In the genomic region with DNA sequence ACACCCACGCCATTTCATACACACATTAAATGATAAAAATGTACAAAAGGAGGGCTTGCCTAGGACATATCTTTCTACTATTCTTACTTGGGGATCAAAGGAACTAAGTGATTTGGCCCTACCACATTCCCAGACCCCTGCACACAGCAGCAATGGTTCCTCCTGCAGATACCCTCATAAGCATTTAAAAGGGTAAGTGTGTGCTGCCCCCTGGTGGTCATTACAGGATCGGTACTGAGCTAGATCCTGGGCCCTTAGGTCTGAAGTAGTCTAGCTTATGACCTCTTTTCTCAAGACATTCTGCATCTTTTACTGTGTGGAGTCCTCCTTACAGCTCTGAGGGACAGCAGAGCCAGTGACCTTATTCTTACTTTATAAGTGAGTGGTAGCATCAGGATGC, we compare ENCODE assay signal across 8 mouse cellular contexts. TPM values are rescaled to one million over a fixed set of nuclear protein-coding genes. Genes with fewer than 3 reads are reported as not detected.
DNase-seq lines count a peak whose midpoint lies in the region; ATAC-seq lines count a peak whose summit lies in the region.
"Had no signal": no experiment of that assay in that cellular context is flagged by ENCODE, and none has a peak within 500 bp of the region (broad histone marks: within the 10 kb centered on the region; RNA-seq: fewer than 3 reads in every experiment).

No protein-coding gene starts in this region.

- peak; percentile 42 for DNase-seq in MEL-GATA-1-ER (ENCODE audit: extremely low read depth, low read depth)
- DNase-seq in adrenal gland, postnatal 14 days, result peak; percentile 83
- peak; percentile 60 for DNase-seq in embryo, embryonic 9.5 days (ENCODE audit: extremely low spot score)
- peak; percentile 73 for DNase-seq in layer of hippocampus, adult 9-11 months
- peak; percentile 76 for DNase-seq in lung, postnatal 10 days
- peak; percentile 62 for DNase-seq in skeletal muscle tissue, adult 2 months (ENCODE audit: low read depth, low spot score)

- H3K9me3 ChIP-seq in heart, embryonic 11.5 days (replicated peaks; ENCODE audit: control insufficient read depth, low read length), result no peaks in the 10 kb centered on the region
- H3K9me3 ChIP-seq: liver, embryonic 15.5 days had no signal

- 0 out of 2 replicates have a peak, but pooled peaks have one; percentile 39 for ATAC-seq in heart, embryonic 11.5 days (replicated peaks; ENCODE audit: insufficient number of reproducible peaks, low FRiP score, low TSS enrichment)

- WGBS in heart, embryonic 11.5 days (ENCODE audit: insufficient replicate concordance), result 40% methylated on average over 2 of the region's 2 CpGs

- no peaks in the 10 kb centered on the region for H3K36me3 ChIP-seq in heart, embryonic 11.5 days (ENCODE audit: control insufficient read depth, insufficient read depth, low read length)
- H3K36me3 ChIP-seq: liver, embryonic 15.5 days had no signal

- H3K4me2 ChIP-seq in heart, embryonic 11.5 days, result no peak overlapping the region
- H3K4me2 ChIP-seq: liver, embryonic 15.5 days had no signal

- H3K27ac ChIP-seq in heart, embryonic 11.5 days (ENCODE audit: low read depth, low read length), result no peak overlapping the region
- H3K27ac ChIP-seq: liver, embryonic 15.5 days had no signal

- H3K4me3 ChIP-seq in heart, embryonic 11.5 days (ENCODE audit: low read depth, low read length), result no peak overlapping the region
- H3K4me3 ChIP-seq: liver, embryonic 15.5 days had no signal

- H3K4me1 ChIP-seq in heart, embryonic 11.5 days (ENCODE audit: control insufficient read depth, insufficient read depth, low read length), result no peaks in the 10 kb centered on the region
- H3K4me1 ChIP-seq: liver, embryonic 15.5 days had no signal

- no peak overlapping the region for H3K9ac ChIP-seq in heart, embryonic 11.5 days (ENCODE audit: low read depth, low read length)
- H3K9ac ChIP-seq: liver, embryonic 15.5 days had no signal

- 0 out of 2 replicates have a peak, but pooled peaks cover 2% of the 10 kb centered on the region for H3K27me3 ChIP-seq in heart, embryonic 11.5 days (ENCODE audit: control insufficient read depth, insufficient read depth, low read length)

RNA-seq across cellular contexts. Expression of a gene that starts 15.1 kb away (rescaled TPM):
- total RNA-seq in adrenal gland, postnatal 14 days (2021), result 0.59 and 0.83 TPM in 2 replicates
- not detected in 2 replicates for polyA plus RNA-seq in heart, embryonic 11.5 days (2014; fragmentation: Nextera tagmentation; extraction: Ambion mirVana)
- polyA plus RNA-seq: liver, embryonic 15.5 days had no signal

RNA-seq across cellular contexts. Expression of a gene that starts 15.2 kb away (rescaled TPM):
- 4.3 and 5.2 TPM in 2 replicates for total RNA-seq in adrenal gland, postnatal 14 days (2021)
- polyA plus RNA-seq in heart, embryonic 11.5 days (2014; fragmentation: Nextera tagmentation; extraction: Ambion mirVana), result 11.9 and 12.2 TPM in 2 replicates

RNA-seq across cellular contexts. Expression of a gene that starts 16.1 kb away (rescaled TPM):
- 1.9 and 2.1 TPM in 2 replicates for total RNA-seq in adrenal gland, postnatal 14 days (2021)
- polyA plus RNA-seq in heart, embryonic 11.5 days (2014; fragmentation: Nextera tagmentation; extraction: Ambion mirVana), result 0.13 and 0.23 TPM in 2 replicates

RNA-seq across cellular contexts. Expression of a gene that starts 34.6 kb away (rescaled TPM):
- total RNA-seq in adrenal gland, postnatal 14 days (2021), result 3.4 and 5.4 TPM in 2 replicates
- 2.9 and 3.0 TPM in 2 replicates for polyA plus RNA-seq in heart, embryonic 11.5 days (2014; fragmentation: Nextera tagmentation; extraction: Ambion mirVana)

RNA-seq across cellular contexts. Expression of a gene that starts 52.1 kb away (rescaled TPM):
- 107 and 112 TPM in 2 replicates for total RNA-seq in adrenal gland, postnatal 14 days (2021)
- polyA plus RNA-seq in heart, embryonic 11.5 days (2014; fragmentation: Nextera tagmentation; extraction: Ambion mirVana), result 71.2 and 72.5 TPM in 2 replicates
